In the genomic region with DNA sequence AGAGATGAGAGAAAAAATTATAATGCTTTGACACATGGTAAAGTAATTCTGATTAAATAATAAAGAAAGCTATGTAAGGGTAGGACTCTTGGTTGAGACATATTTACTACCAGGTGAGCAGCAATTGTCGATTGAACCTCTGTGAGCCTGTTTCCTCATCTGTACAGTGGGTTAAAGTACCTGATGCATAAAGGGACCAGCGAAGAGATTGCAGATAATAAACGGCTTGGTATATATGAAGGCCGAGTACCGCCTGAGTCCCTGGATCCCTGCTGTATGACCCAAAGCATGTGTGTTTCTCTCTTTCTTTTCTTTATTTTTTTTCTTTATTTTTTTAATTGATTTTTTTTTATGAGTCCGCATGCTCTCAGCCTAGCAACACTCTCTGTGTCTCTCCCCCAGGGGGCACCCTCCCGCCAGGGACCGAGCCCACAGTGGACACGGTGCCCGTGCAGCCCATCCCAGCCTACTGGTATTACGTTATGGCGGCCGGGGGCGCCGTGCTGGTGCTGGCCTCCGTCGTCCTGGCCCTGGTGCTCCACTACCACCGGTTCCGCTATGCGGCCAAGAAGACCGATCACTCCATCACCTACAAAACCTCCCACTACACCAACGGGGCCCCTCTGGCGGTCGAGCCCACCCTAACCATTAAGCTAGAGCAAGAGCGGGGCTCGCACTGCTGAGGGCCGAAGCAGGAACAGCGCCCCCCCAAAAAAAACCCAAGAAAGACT, we compare ENCODE assay signal across 9 mouse cellular contexts.
A peak's percentile ranks its signal among the peaks of the same experiment; 100 is the strongest.
DNase-seq lines count a peak whose midpoint lies in the region; ATAC-seq and TF ChIP-seq lines count a peak whose summit lies in the region.
"Had no signal": no experiment of that assay in that cellular context is flagged by ENCODE, and none has a peak within 500 bp of the region (broad histone marks: within the 10 kb centered on the region; RNA-seq: fewer than 3 reads in every experiment).

No protein-coding gene starts in this region.

- H3K4me1 ChIP-seq in forebrain, embryonic 15.5 days = peaks cover 22% of the 10 kb centered on the region
- H3K4me1 ChIP-seq in intestine, embryonic 16.5 days (ENCODE audit: control insufficient read depth, insufficient read depth, low read length) = peaks cover 10% of the 10 kb centered on the region
- no peaks in the 10 kb centered on the region for H3K4me1 ChIP-seq in liver, adult 2 months (ENCODE audit: control insufficient read depth, insufficient read depth, low read length)
- H3K4me1 ChIP-seq in midbrain, embryonic 15.5 days = peaks cover 22% of the 10 kb centered on the region
- H3K4me1 ChIP-seq in stomach, embryonic 15.5 days = peaks cover 13% of the 10 kb centered on the region

- H3K27me3 ChIP-seq in forebrain, embryonic 15.5 days = no peaks in the 10 kb centered on the region
- no peaks in the 10 kb centered on the region for H3K27me3 ChIP-seq in intestine, embryonic 16.5 days (replicated peaks; ENCODE audit: control insufficient read depth, insufficient read depth, low read length)
- no peaks in the 10 kb centered on the region; the same call in 1 of the 2 replicates for H3K27me3 ChIP-seq in liver, adult 2 months (ENCODE audit: control insufficient read depth, insufficient read depth, low read length)
- H3K27me3 ChIP-seq in midbrain, embryonic 15.5 days (replicated peaks) = no peaks in the 10 kb centered on the region; the same call in 1 of the 2 replicates
- H3K27me3 ChIP-seq in stomach, embryonic 15.5 days (replicated peaks) = no peaks in the 10 kb centered on the region
- H3K27me3 ChIP-seq: CH12.LX had no signal

- H3K4me2 ChIP-seq in forebrain, embryonic 15.5 days (replicated peaks) = peak overlapping the region; percentile 53
- H3K4me2 ChIP-seq in intestine, embryonic 16.5 days (ENCODE audit: low read depth, low read length) = peak overlapping the region; percentile 33; the same call in 1 of the 2 replicates
- H3K4me2 ChIP-seq in midbrain, embryonic 15.5 days = peak overlapping the region; percentile 40
- peak overlapping the region; percentile 51 for H3K4me2 ChIP-seq in stomach, embryonic 15.5 days

- H3K9me3 ChIP-seq in forebrain, embryonic 15.5 days = no peaks in the 10 kb centered on the region
- no peaks in the 10 kb centered on the region for H3K9me3 ChIP-seq in intestine, embryonic 16.5 days (ENCODE audit: control insufficient read depth, low read length)
- no peaks in the 10 kb centered on the region for H3K9me3 ChIP-seq in midbrain, embryonic 15.5 days
- H3K9me3 ChIP-seq in stomach, embryonic 15.5 days = no peaks in the 10 kb centered on the region

- 0 out of 2 replicates have a peak overlapping the region, but pooled peaks have one; percentile 7 for H3K27ac ChIP-seq in forebrain, embryonic 15.5 days (replicated peaks)
- no peak overlapping the region for H3K27ac ChIP-seq in intestine, embryonic 16.5 days (ENCODE audit: low read length)
- H3K27ac ChIP-seq in liver, adult 2 months (replicated peaks; ENCODE audit: insufficient read depth, low read depth, low read length) = no peak overlapping the region
- H3K27ac ChIP-seq in midbrain, embryonic 15.5 days = peak overlapping the region; percentile 74; the same call in 1 of the 2 replicates
- H3K27ac ChIP-seq in stomach, embryonic 15.5 days = no peak overlapping the region

- DNase-seq in cerebellum, postnatal 4 days (ENCODE audit: low spot score in 2 of 2) = peak; percentile 40 to 56
- no peak for DNase-seq in cerebellum, adult 18-20 months
- DNase-seq in adrenal gland, adult 18-20 months (ENCODE audit: low spot score in 2 of 2) = peak; percentile 40 to 61
- DNase-seq in liver, adult 2 months (ENCODE audit: extremely low read depth, low read depth, low spot score) = peak; percentile 26

- H3K9ac ChIP-seq in forebrain, embryonic 15.5 days (replicated peaks) = 0 out of 2 replicates have a peak overlapping the region, but pooled peaks have one; percentile 20
- no peak overlapping the region; the same call in 1 of the 2 replicates for H3K9ac ChIP-seq in intestine, embryonic 16.5 days (ENCODE audit: low read depth, low read length)
- H3K9ac ChIP-seq in liver, adult 2 months (ENCODE audit: low read depth, low read length) = peak overlapping the region; percentile 26; the same call in 1 of the 2 replicates
- no peak overlapping the region for H3K9ac ChIP-seq in midbrain, embryonic 15.5 days
- H3K9ac ChIP-seq in stomach, embryonic 15.5 days = no peak overlapping the region

- peak overlapping the region; percentile 29 for H3K4me3 ChIP-seq in forebrain, embryonic 15.5 days
- no peak overlapping the region for H3K4me3 ChIP-seq in intestine, embryonic 16.5 days (ENCODE audit: low read length)
- peak overlapping the region; percentile 43; the same call in 1 of the 2 replicates for H3K4me3 ChIP-seq in liver, adult 2 months (ENCODE audit: insufficient read depth, low read depth, low read length)
- H3K4me3 ChIP-seq in midbrain, embryonic 15.5 days = peak overlapping the region; percentile 21; the same call in 1 of the 2 replicates
- peak overlapping the region; percentile 28 for H3K4me3 ChIP-seq in stomach, embryonic 15.5 days (replicated peaks)

- peak; percentile 87 for TF ChIP-seq CTCF in liver, adult 2 months (IDR thresholded peaks at IDR 0.05; ENCODE audit: low read depth, low read length)

- no peaks in the 10 kb centered on the region for H3K79me2 ChIP-seq in liver, adult 2 months (ENCODE audit: control insufficient read depth, insufficient read depth, low read length)

- H3K36me3 ChIP-seq in forebrain, embryonic 15.5 days = no peaks in the 10 kb centered on the region
- H3K36me3 ChIP-seq in intestine, embryonic 16.5 days (ENCODE audit: control insufficient read depth, insufficient read depth, low read length) = 0 out of 2 replicates have a peak, but pooled peaks cover 3% of the 10 kb centered on the region
- no peaks in the 10 kb centered on the region for H3K36me3 ChIP-seq in liver, adult 2 months (ENCODE audit: control insufficient read depth, insufficient read depth, low read length)
- no peaks in the 10 kb centered on the region for H3K36me3 ChIP-seq in midbrain, embryonic 15.5 days (replicated peaks)
- no peaks in the 10 kb centered on the region for H3K36me3 ChIP-seq in stomach, embryonic 15.5 days

- TF ChIP-seq POLR2A in liver, adult 2 months (IDR thresholded peaks at IDR 0.05; ENCODE audit: extremely low read depth, insufficient read depth, low read length) = no peak

- 11% methylated on average over 28 of the region's 28 CpGs for WGBS in forebrain, embryonic 15.5 days
- WGBS in intestine, embryonic 16.5 days = 48% methylated on average over 28 of the region's 28 CpGs
- 22% methylated on average over 28 of the region's 28 CpGs for WGBS in liver, adult 2 months
- 16% methylated on average over 28 of the region's 28 CpGs for WGBS in midbrain, embryonic 15.5 days
- 27% methylated on average over 28 of the region's 28 CpGs for WGBS in stomach, embryonic 15.5 days

- ATAC-seq in forebrain, embryonic 15.5 days (replicated peaks) = peak; percentile 66
- ATAC-seq in intestine, embryonic 16.5 days = peak; percentile 60
- peak; percentile 64 for ATAC-seq in midbrain, embryonic 15.5 days (replicated peaks)
- peak; percentile 48 for ATAC-seq in stomach, embryonic 15.5 days (ENCODE audit: insufficient read depth, low FRiP score, low read depth)

Comparison
In these comparisons a context has a peak if more than half of its experiments do, and no peak if none do; other contexts are left out.
1. DNase-seq: peak in cerebellum, postnatal 4 days (2 of 2), adrenal gland, adult 18-20 months (2 of 2) and liver, adult 2 months (single experiment); none in cerebellum, adult 18-20 months (0 of 2).
2. H3K27ac ChIP-seq: peak in forebrain, embryonic 15.5 days (single experiment) and midbrain, embryonic 15.5 days (single experiment); none in intestine, embryonic 16.5 days (single experiment), liver, adult 2 months (single experiment) and stomach, embryonic 15.5 days (single experiment).
3. H3K9ac ChIP-seq: peak in forebrain, embryonic 15.5 days (single experiment) and liver, adult 2 months (single experiment); none in intestine, embryonic 16.5 days (single experiment), midbrain, embryonic 15.5 days (single experiment) and stomach, embryonic 15.5 days (single experiment).
4. Peak in every context shown above with its lines, with median percentiles within 50 percentile points of each other: ATAC-seq and H3K4me2 ChIP-seq.